Mouse (Mus musculus): ENCODE data around the gene Ly6g6f.

Gene Ly6g6f

GRCm38 (mm10) chr17:35106522-35106921, 21.1 kb upstream of the Ly6g6f start:
- DNase-seq (ENCODE audit: extremely low spot score, low spot score), result no peak

GRCm38 (mm10) chr17:35105740-35106389, 20.5 kb upstream of the Ly6g6f start:
- DNase-seq (ENCODE audit: extremely low spot score, low spot score), result no peak

GRCm38 (mm10) chr17:35104754-35105153, 19.3 kb upstream of the Ly6g6f start:
- no peak for DNase-seq (ENCODE audit: extremely low spot score, low spot score)

- no peak for DNase-seq (ENCODE audit: extremely low spot score, low spot score)
Measured at GRCm38 (mm10) chr17:35104079-35104478, 18.7 kb upstream of the Ly6g6f start.

- no peak for DNase-seq (ENCODE audit: extremely low spot score, low spot score)
Measured at GRCm38 (mm10) chr17:35103221-35103690, 17.8 kb upstream of the Ly6g6f start.

GRCm38 (mm10) chr17:35102299-35102698, 16.9 kb upstream of the Ly6g6f start:
- DNase-seq (ENCODE audit: extremely low spot score, low spot score), result no peak

- no peak for DNase-seq (ENCODE audit: extremely low spot score, low spot score)
Measured at GRCm38 (mm10) chr17:35101161-35101560, 15.8 kb upstream of the Ly6g6f start.

GRCm38 (mm10) chr17:35100196-35100765, 14.9 kb upstream of the Ly6g6f start:
- DNase-seq (ENCODE audit: extremely low spot score, low spot score), result no peak

GRCm38 (mm10) chr17:35097164-35097655, 11.8 kb upstream of the Ly6g6f start:
- no peak for DNase-seq (ENCODE audit: extremely low spot score, low spot score)

- DNase-seq (ENCODE audit: extremely low spot score, low spot score), result no peak
Measured at GRCm38 (mm10) chr17:35096597-35096996, 11.2 kb upstream of the Ly6g6f start.

GRCm38 (mm10) chr17:35094475-35095365, 9.3 kb upstream of the Ly6g6f start:
- no peak for DNase-seq (ENCODE audit: extremely low spot score, low spot score)

GRCm38 (mm10) chr17:35092403-35093198, 7.2 kb upstream of the Ly6g6f start:
- DNase-seq (ENCODE audit: extremely low spot score, low spot score), result no peak

- no peak for DNase-seq (ENCODE audit: extremely low spot score, low spot score)
Measured at GRCm38 (mm10) chr17:35090166-35090932, 4.9 kb upstream of the Ly6g6f start.

GRCm38 (mm10) chr17:35088825-35089644, 3.6 kb upstream of the Ly6g6f start, which contains the start of gene Abhd16a:
Gene Abhd16a (plus strand): TSS chr17:35089263.
- peak; percentile 95 for DNase-seq (ENCODE audit: extremely low spot score, low spot score)

- DNase-seq (ENCODE audit: extremely low spot score, low spot score), result no peak
Measured at GRCm38 (mm10) chr17:35088151-35088550, 2.7 kb upstream of the Ly6g6f start.

- no peak for DNase-seq (ENCODE audit: extremely low spot score, low spot score)
Measured at GRCm38 (mm10) chr17:35083929-35084497, 1.4 kb downstream of the Ly6g6f start.

- DNase-seq (ENCODE audit: extremely low spot score, low spot score), result no peak
Measured at GRCm38 (mm10) chr17:35082841-35083576, 2.4 kb downstream of the Ly6g6f start.

GRCm38 (mm10) chr17:35080710-35081109, 4.7 kb downstream of the Ly6g6f start:
- DNase-seq (ENCODE audit: extremely low spot score, low spot score), result no peak

Measured in neural tube, embryonic 10.5 days (tissue).